Mouse (Mus musculus) limb, embryonic 15.5 days (tissue): ENCODE measurements at regions not wholly inside any gene's neighbourhood (a gene's known extent, or its start where the extent isn't known, plus 50 kb on each side); places are given as distances from the start of the nearest gene placed in this dataset.

ENCODE experiments used
- ATAC-seq: fragments of 200-750 bp; cut with Nextera tagmentation; 2 replicates; pipeline ENCODE4 v1.8.0; 2017; ENCODE audit warnings: low read depth, moderate TSS enrichment; ENCODE audit not compliant: insufficient number of reproducible peaks, low FRiP score, low TSS enrichment
- H3K27ac ChIP-seq: fragments of 300-500 bp; sonication (generic); 2 replicates; pipeline ENCODE4 v1.5.1; 2015; ENCODE audit warnings: moderate library complexity, mild to moderate bottlenecking, inconsistent platforms
- H3K27me3 ChIP-seq: fragments of 300-500 bp; sonication (generic); 2 replicates; pipeline ENCODE4 v1.6.1; 2015; ENCODE audit warnings: inconsistent platforms
- H3K36me3 ChIP-seq: fragments of 300-500 bp; sonication (generic); 2 replicates; pipeline ENCODE4 v1.6.1; 2015; ENCODE audit warnings: inconsistent platforms
- H3K4me1 ChIP-seq: fragments of 300-500 bp; sonication (generic); 2 replicates; pipeline ENCODE4 v1.6.1; 2015; ENCODE audit warnings: inconsistent platforms
- H3K4me2 ChIP-seq: fragments of 300-500 bp; sonication (generic); 2 replicates; pipeline ENCODE4 v1.6.1; 2015; ENCODE audit warnings: mild to moderate bottlenecking, inconsistent platforms
- H3K4me3 ChIP-seq: fragments of 300-500 bp; sonication (generic); 2 replicates; pipeline ENCODE4 v1.5.1; 2015; ENCODE audit warnings: mild to moderate bottlenecking, inconsistent platforms
- H3K9ac ChIP-seq: fragments of 300-500 bp; sonication (generic); 2 replicates; pipeline ENCODE4 v1.6.1; 2015; ENCODE audit warnings: inconsistent platforms
- H3K9me3 ChIP-seq: fragments of 300-500 bp; sonication (generic); 2 replicates; pipeline ENCODE4 v1.6.1; 2016; ENCODE audit warnings: inconsistent platforms
- WGBS: fragments of 180-500 bp; shearing (Covaris S2); methylation state at CpG from one replicate; pipeline ENCODE4 v1.1.7; 2015; 5-methylcytosine and 5-hydroxymethylcytosine counted together

GRCm38 (mm10) chr11:111747947-111748322 lies 682.0 kb downstream of the Kcnj2 start:
- H3K4me2 ChIP-seq: no peak overlapping the region
- no peaks in the 10 kb centered on the region for H3K9me3 ChIP-seq
- H3K27me3 ChIP-seq: no peaks in the 10 kb centered on the region
- no peak for ATAC-seq
- H3K36me3 ChIP-seq: no peaks in the 10 kb centered on the region
- H3K27ac ChIP-seq: no peak overlapping the region
- WGBS: 69% methylated on average over 2 of the region's 2 CpGs
- H3K9ac ChIP-seq: no peak overlapping the region
- 0 out of 2 replicates have a peak, but pooled peaks cover 2% of the 10 kb centered on the region for H3K4me1 ChIP-seq
- H3K4me3 ChIP-seq: no peak overlapping the region

- ATAC-seq: no peak
- Histone ChIP-seq H3K4me2 (no peak overlapping the region), H3K4me1 (0 out of 2 replicates have a peak, but pooled peaks cover 2% of the 10 kb centered on the region), H3K27me3 (no peaks in the 10 kb centered on the region), H3K36me3 (no peaks in the 10 kb centered on the region), H3K9me3 (no peaks in the 10 kb centered on the region), H3K27ac (no peak overlapping the region), H3K9ac (no peak overlapping the region), H3K4me3 (no peak overlapping the region)
- WGBS: 95% methylated on average over 1 of the region's 1 CpGs
Measured at GRCm38 (mm10) chr11:111748496-111748895, 682.5 kb downstream of the Kcnj2 start.

DNA sequence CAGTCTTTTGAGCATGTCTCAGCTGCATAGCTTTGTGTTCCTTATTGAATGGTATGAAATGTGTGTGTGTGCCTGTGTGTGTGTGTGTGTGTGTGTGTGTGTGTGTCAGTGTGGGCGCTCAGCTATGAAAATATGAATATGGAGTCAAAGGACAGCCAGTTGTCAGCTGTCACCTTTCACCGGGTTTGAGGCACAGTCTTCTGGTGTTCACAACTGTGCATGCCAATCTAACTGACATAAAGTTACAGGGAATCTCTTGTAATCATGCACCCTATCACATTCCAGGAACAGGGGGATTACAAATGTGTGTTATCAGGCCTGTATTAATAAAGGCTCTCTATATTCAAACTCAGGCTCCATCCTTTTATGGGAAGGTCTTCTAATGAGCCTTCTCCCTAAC lies 688.8 kb downstream of the Kcnj2 start:
- Histone ChIP-seq H3K4me2 (no peak overlapping the region), H3K9me3 (no peaks in the 10 kb centered on the region), H3K27ac (no peak overlapping the region), H3K27me3 (no peaks in the 10 kb centered on the region), H3K36me3 (no peaks in the 10 kb centered on the region), H3K9ac (no peak overlapping the region), H3K4me1 (no peaks in the 10 kb centered on the region), H3K4me3 (no peak overlapping the region)
- 77% methylated on average over 2 of the region's 2 CpGs for WGBS
- ATAC-seq: no peak

DNA sequence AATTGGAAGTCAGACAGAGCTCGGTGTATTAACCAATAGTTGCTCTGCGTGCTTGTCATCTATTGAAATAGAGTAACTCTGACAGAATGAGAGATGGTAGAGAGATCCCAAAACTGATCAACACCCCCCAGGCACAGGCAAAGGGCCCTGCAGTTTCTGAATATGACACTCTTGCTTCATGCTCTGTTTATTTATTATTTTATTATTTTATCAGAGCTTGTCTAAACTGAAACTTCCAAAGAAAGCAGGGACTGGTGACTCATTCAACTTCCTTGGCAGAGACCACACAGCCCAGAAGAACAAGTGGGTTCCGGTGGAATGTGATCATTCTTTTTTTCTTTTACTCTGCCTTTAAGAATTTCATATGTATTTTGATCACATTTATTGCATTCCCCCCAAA lies 697.1 kb downstream of the Kcnj2 start:
- H3K27me3 ChIP-seq: no peaks in the 10 kb centered on the region
- H3K4me3 ChIP-seq: no peak overlapping the region
- H3K36me3 ChIP-seq: no peaks in the 10 kb centered on the region
- H3K4me2 ChIP-seq: no peak overlapping the region
- H3K9ac ChIP-seq: no peak overlapping the region
- no peak for ATAC-seq
- no peak overlapping the region for H3K27ac ChIP-seq
- no peaks in the 10 kb centered on the region for H3K9me3 ChIP-seq
- WGBS: 73% methylated on average over 3 of the region's 3 CpGs
- no peaks in the 10 kb centered on the region for H3K4me1 ChIP-seq

- Histone ChIP-seq H3K36me3 (no peaks in the 10 kb centered on the region), H3K4me1 (no peaks in the 10 kb centered on the region), H3K27me3 (no peaks in the 10 kb centered on the region), H3K27ac (no peak overlapping the region), H3K4me3 (no peak overlapping the region), H3K4me2 (no peak overlapping the region), H3K9ac (no peak overlapping the region), H3K9me3 (no peaks in the 10 kb centered on the region)
- no peak for ATAC-seq
- 76% methylated on average over 6 of the region's 6 CpGs for WGBS
Measured at GRCm38 (mm10) chr11:111766371-111767011, 700.5 kb downstream of the Kcnj2 start.

DNA sequence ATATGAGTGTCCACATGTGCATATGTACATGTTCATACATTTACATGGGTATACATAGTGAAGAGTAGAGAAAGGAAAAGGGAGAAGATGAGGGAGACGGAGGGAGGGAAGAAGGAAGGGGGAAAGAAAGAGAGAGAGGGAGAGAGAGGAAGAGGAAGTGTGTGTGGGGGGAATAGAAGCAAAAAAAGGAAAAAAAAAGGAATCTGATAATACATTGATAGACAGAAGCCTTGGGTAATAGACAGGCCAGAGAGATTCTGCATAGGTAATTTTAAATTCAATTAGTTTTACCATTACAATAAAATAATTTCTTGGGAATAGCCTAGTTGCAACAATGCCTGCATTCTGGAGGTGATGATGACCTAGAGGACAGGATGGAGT lies 701.0 kb downstream of the Kcnj2 start:
- H3K9ac ChIP-seq: no peak overlapping the region
- no peaks in the 10 kb centered on the region for H3K36me3 ChIP-seq
- H3K4me2 ChIP-seq: no peak overlapping the region
- no peak for ATAC-seq
- H3K27ac ChIP-seq: no peak overlapping the region
- H3K4me3 ChIP-seq: no peak overlapping the region
- no peaks in the 10 kb centered on the region for H3K4me1 ChIP-seq
- no peaks in the 10 kb centered on the region for H3K27me3 ChIP-seq
- WGBS: 79% methylated on average over 1 of the region's 1 CpGs
- no peaks in the 10 kb centered on the region for H3K9me3 ChIP-seq

- no peak for ATAC-seq
- Histone ChIP-seq H3K9ac (no peak overlapping the region), H3K4me1 (no peaks in the 10 kb centered on the region), H3K4me3 (no peak overlapping the region), H3K4me2 (no peak overlapping the region), H3K36me3 (no peaks in the 10 kb centered on the region), H3K27me3 (no peaks in the 10 kb centered on the region), H3K27ac (no peak overlapping the region), H3K9me3 (no peaks in the 10 kb centered on the region)
- 67% methylated on average over 2 of the region's 2 CpGs for WGBS
Measured at GRCm38 (mm10) chr11:111774108-111774679, 708.2 kb downstream of the Kcnj2 start.

DNA sequence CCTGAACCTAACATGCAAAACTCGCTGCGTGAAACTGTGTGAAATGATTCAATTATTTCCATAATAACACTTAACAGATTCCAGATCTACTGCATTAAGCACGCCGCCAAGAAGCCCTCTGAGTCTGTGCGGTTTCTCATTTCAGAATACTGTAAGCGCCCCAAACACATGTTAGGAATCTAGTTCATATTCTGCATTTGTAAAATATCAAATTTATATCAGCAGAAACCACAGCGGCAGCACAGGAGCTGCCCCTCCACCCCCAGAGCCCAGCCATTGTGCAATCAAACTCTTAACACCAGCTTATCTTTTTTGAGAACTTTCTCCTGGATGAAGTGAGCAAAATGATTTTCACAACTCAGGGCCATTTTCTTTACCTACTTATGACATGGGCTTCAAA lies 715.4 kb downstream of the Kcnj2 start:
- 27% methylated on average over 7 of the region's 7 CpGs for WGBS
- H3K4me1 ChIP-seq: 0 out of 2 replicates have a peak, but pooled peaks cover 4% of the 10 kb centered on the region
- H3K9me3 ChIP-seq: no peaks in the 10 kb centered on the region
- H3K4me2 ChIP-seq: no peak overlapping the region
- no peak overlapping the region for H3K9ac ChIP-seq
- ATAC-seq: no peak
- no peak overlapping the region for H3K4me3 ChIP-seq
- no peak overlapping the region for H3K27ac ChIP-seq
- no peaks in the 10 kb centered on the region for H3K36me3 ChIP-seq
- no peaks in the 10 kb centered on the region for H3K27me3 ChIP-seq

DNA sequence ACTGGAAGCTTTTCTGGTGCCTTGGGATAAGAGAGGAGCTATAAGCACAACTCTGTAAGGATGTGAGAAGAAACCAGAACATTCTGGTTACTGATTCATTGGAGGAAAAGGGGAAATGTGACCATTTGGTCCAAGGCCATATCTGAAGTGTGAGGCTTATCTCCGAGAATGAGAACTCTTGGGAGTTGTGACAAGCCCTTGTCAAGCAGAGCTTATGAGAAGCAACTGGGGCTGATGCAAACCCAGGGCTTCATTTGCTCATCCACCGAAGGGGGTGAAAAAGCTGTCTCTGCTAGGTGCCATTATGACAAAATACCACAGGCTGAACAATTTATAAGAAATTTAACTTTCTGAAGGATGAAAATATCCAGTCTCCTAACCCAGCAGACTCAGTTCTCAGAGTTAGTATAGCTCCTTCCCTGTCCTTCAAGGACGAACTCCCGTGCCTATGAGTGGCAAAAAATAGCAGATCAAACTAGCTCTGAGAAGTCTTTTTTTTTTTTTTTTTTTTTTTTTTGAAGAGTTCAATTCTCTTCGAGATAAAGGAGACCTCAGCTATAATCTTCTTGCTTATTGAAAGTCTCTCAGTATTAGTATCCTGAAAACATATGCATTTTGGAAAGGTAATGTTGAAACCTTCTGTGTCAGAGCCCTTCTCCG lies 725.4 kb downstream of the Kcnj2 start:
- H3K4me3 ChIP-seq: no peak overlapping the region
- H3K4me2 ChIP-seq: no peak overlapping the region
- no peaks in the 10 kb centered on the region for H3K27me3 ChIP-seq
- no peak overlapping the region for H3K9ac ChIP-seq
- no peaks in the 10 kb centered on the region for H3K36me3 ChIP-seq
- no peak overlapping the region for H3K27ac ChIP-seq
- WGBS: 72% methylated on average over 6 of the region's 6 CpGs
- no peaks in the 10 kb centered on the region for H3K9me3 ChIP-seq
- ATAC-seq: no peak
- no peaks in the 10 kb centered on the region for H3K4me1 ChIP-seq

DNA sequence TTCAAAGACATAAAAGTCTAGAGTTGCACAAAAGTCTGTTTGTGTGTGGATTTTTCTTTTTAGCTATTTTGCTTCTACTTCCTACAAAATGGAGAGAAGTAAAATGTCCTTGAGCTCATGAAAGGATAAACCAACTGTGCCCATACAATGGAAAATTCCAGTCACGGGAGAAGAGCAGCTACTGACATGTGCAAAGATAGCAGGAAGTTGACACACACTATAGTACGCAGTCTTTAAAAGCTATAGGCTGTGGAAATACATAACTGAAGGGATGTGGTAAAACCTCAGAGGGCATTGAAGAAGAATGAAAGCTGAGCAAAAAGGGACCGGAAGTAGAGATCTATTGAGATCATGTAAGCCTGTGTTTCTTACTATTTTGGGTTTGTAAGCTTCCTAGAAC lies 735.1 kb downstream of the Kcnj2 start:
- H3K9ac ChIP-seq: no peak overlapping the region
- WGBS: 82% methylated on average over 3 of the region's 3 CpGs
- no peak overlapping the region for H3K27ac ChIP-seq
- H3K4me2 ChIP-seq: no peak overlapping the region
- H3K27me3 ChIP-seq: no peaks in the 10 kb centered on the region
- H3K9me3 ChIP-seq: no peaks in the 10 kb centered on the region
- H3K4me3 ChIP-seq: no peak overlapping the region
- H3K36me3 ChIP-seq: no peaks in the 10 kb centered on the region
- no peak for ATAC-seq
- H3K4me1 ChIP-seq: no peaks in the 10 kb centered on the region; the same call in 1 of the 2 replicates

- 91% methylated on average over 18 of the region's 18 CpGs for WGBS
Measured at GRCm38 (mm10) chr11:111816176-111816775, 750.3 kb downstream of the Kcnj2 start.

DNA sequence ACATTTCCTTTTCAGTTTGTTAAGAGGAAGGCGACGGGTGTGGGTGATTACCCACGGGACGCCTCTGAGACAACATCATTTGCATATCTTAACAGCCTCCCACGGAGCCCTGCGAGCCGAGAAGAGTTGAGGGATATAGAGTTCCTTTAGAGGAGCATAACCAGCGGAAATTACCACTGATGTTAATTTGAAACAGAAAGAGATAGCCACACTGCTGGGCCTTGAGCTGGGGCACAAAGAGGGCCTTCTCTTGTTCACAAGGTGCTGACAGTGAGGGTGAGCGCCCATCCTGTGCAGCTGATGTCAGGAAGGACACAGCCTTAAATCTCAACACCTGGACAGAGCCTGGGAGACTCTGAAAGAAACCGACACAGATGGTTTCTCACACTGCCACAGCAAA lies 752.2 kb downstream of the Kcnj2 start:
- H3K4me3 ChIP-seq: no peak overlapping the region
- no peaks in the 10 kb centered on the region for H3K9me3 ChIP-seq
- no peak overlapping the region for H3K9ac ChIP-seq
- WGBS: 8% methylated on average over 10 of the region's 10 CpGs
- no peak for ATAC-seq
- H3K27ac ChIP-seq: no peak overlapping the region
- no peaks in the 10 kb centered on the region for H3K36me3 ChIP-seq
- H3K4me1 ChIP-seq: peaks cover 4% of the 10 kb centered on the region; the same call in 1 of the 2 replicates
- no peaks in the 10 kb centered on the region for H3K27me3 ChIP-seq
- no peak overlapping the region for H3K4me2 ChIP-seq

More at GRCm38 (mm10) chr11:111816176-111816775, 750.3 kb downstream of the Kcnj2 start:
- no peaks in the 10 kb centered on the region for H3K27me3 ChIP-seq
- H3K27ac ChIP-seq: no peak overlapping the region
- H3K9ac ChIP-seq: no peak overlapping the region
- no peak for ATAC-seq
- no peaks in the 10 kb centered on the region for H3K36me3 ChIP-seq
- no peak overlapping the region for H3K4me3 ChIP-seq
- H3K9me3 ChIP-seq: no peaks in the 10 kb centered on the region
- no peak overlapping the region for H3K4me2 ChIP-seq
- peaks cover 4% of the 10 kb centered on the region; the same call in 1 of the 2 replicates for H3K4me1 ChIP-seq
